Mouse (Mus musculus) liver, embryonic 15.5 days (tissue): ENCODE measurements around the gene Ptgs1. TPM values are rescaled to one million over a fixed set of nuclear protein-coding genes. Genes with fewer than 3 reads are reported as not detected.

Experiments
- ATAC-seq: fragments of 200-750 bp; cut with Nextera tagmentation; 2 replicates; pipeline ENCODE4 v1.8.0; 2017; ENCODE audit warnings: moderate number of reproducible peaks, mild to moderate bottlenecking, moderate library complexity; ENCODE audit not compliant: insufficient read depth
- H3K27ac ChIP-seq: fragments of 300-500 bp; sonication (generic); replicated peaks from 2 replicates; pipeline ENCODE4 v1.5.1; 2015; ENCODE audit warnings: mild to moderate bottlenecking, inconsistent platforms
- H3K27me3 ChIP-seq: fragments of 300-500 bp; sonication (generic); 2 replicates; pipeline ENCODE4 v1.6.1; 2015; ENCODE audit warnings: mild to moderate bottlenecking, inconsistent platforms
- H3K36me3 ChIP-seq: fragments of 300-500 bp; sonication (generic); replicated peaks from 2 replicates; pipeline ENCODE4 v1.6.1; 2015; ENCODE audit warnings: moderate library complexity, mild to moderate bottlenecking, inconsistent platforms
- H3K4me1 ChIP-seq: fragments of 300-500 bp; sonication (generic); replicated peaks from 2 replicates; pipeline ENCODE4 v1.6.1; 2015; ENCODE audit warnings: inconsistent platforms
- H3K4me2 ChIP-seq: fragments of 300-500 bp; sonication (generic); 2 replicates; pipeline ENCODE4 v1.6.1; 2015; ENCODE audit warnings: moderate library complexity, mild to moderate bottlenecking, inconsistent platforms
- H3K4me3 ChIP-seq: fragments of 300-500 bp; sonication (generic); replicated peaks from 2 replicates; pipeline ENCODE4 v1.5.1; 2015; ENCODE audit warnings: mild to moderate bottlenecking, inconsistent platforms
- H3K9ac ChIP-seq: fragments of 300-500 bp; sonication (generic); 2 replicates; pipeline ENCODE4 v1.6.1; 2015; ENCODE audit warnings: moderate library complexity, mild to moderate bottlenecking, inconsistent platforms
- H3K9me3 ChIP-seq: fragments of 300-500 bp; sonication (generic); replicated peaks from 2 replicates; pipeline ENCODE4 v1.6.1; 2016; ENCODE audit warnings: inconsistent platforms
- whole genome bisulfite sequencing: fragments of 180-500 bp; shearing (Covaris S2); methylation state at CpG from one replicate; pipeline ENCODE4 v1.1.7; 2015; ENCODE audit warnings: mixed read lengths; ENCODE audit not compliant: insufficient replicate concordance; 5-methylcytosine and 5-hydroxymethylcytosine counted together
- polyA plus RNA-seq: library from polyadenylated mRNA; unstranded; fragments of >200 nt; fragmentation: Nextera tagmentation; extraction: Ambion mirVana; gene quantifications from 2 replicates; pipeline ENCODE4 v1.2.1, GENCODE M21; 2015

Gene Ptgs1
- polyA plus RNA-seq, 1 experiment from 2014 or later: 20.9 TPM

- no peaks in the 10 kb centered on the region for H3K36me3 ChIP-seq
- 89% methylated on average over 2 of the region's 2 CpGs for WGBS
These were observed 29.4 kb upstream of the Ptgs1 start for GRCm38 (mm10) chr2:36200813-36201212.

GRCm38 (mm10) chr2:36201756-36202610 is 28.2 kb upstream of the Ptgs1 start:
- Histone ChIP-seq H3K27ac (no peak overlapping the region), H3K9ac (no peak overlapping the region), H3K36me3 (no peaks in the 10 kb centered on the region), H3K9me3 (no peaks in the 10 kb centered on the region), H3K4me3 (peak overlapping the region; percentile 53; the same call in 1 of the 2 replicates), H3K4me2 (peak overlapping the region; percentile 81), H3K27me3 (peaks cover 58% of the 10 kb centered on the region), H3K4me1 (peaks cover 79% of the 10 kb centered on the region)
- ATAC-seq: no peak
- WGBS: 25% methylated on average over 18 of the region's 18 CpGs

More at GRCm38 (mm10) chr2:36200813-36201212, 29.4 kb upstream of the Ptgs1 start:
- no peak overlapping the region for H3K4me2 ChIP-seq
- H3K9ac ChIP-seq: no peak overlapping the region
- ATAC-seq: no peak
- no peaks in the 10 kb centered on the region for H3K9me3 ChIP-seq
- H3K27me3 ChIP-seq: peaks cover 58% of the 10 kb centered on the region
- peaks cover 91% of the 10 kb centered on the region for H3K4me1 ChIP-seq
- no peak overlapping the region for H3K4me3 ChIP-seq
- peak overlapping the region; percentile 97 for H3K27ac ChIP-seq

GRCm38 (mm10) chr2:36202611-36202880 is 27.7 kb upstream of the Ptgs1 start:
- Histone ChIP-seq H3K4me3 (peak overlapping the region; percentile 53), H3K9me3 (no peaks in the 10 kb centered on the region), H3K27me3 (peaks cover 60% of the 10 kb centered on the region), H3K9ac (no peak overlapping the region), H3K27ac (no peak overlapping the region), H3K4me2 (peak overlapping the region; percentile 81), H3K36me3 (no peaks in the 10 kb centered on the region), H3K4me1 (peaks cover 74% of the 10 kb centered on the region)
- ATAC-seq: no peak
- 16% methylated on average over 5 of the region's 5 CpGs for WGBS

GRCm38 (mm10) chr2:36203011-36203825 is 27.0 kb upstream of the Ptgs1 start:
- no peak for ATAC-seq
- Histone ChIP-seq H3K27me3 (peaks cover 61% of the 10 kb centered on the region), H3K9me3 (no peaks in the 10 kb centered on the region), H3K4me3 (peak overlapping the region; percentile 53), H3K4me1 (peaks cover 67% of the 10 kb centered on the region), H3K4me2 (peak overlapping the region; percentile 81), H3K9ac (peak overlapping the region; percentile 12; the same call in 1 of the 2 replicates), H3K36me3 (no peaks in the 10 kb centered on the region), H3K27ac (no peak overlapping the region)
- 2% methylated on average over 39 of the region's 39 CpGs for WGBS

GRCm38 (mm10) chr2:36204595-36204994 is 25.6 kb upstream of the Ptgs1 start:
- no peak overlapping the region for H3K9ac ChIP-seq
- H3K36me3 ChIP-seq: no peaks in the 10 kb centered on the region
- H3K4me2 ChIP-seq: no peak overlapping the region
- WGBS: 21% methylated on average over 4 of the region's 4 CpGs
- no peak overlapping the region for H3K27ac ChIP-seq
- H3K27me3 ChIP-seq: peaks cover 70% of the 10 kb centered on the region
- no peaks in the 10 kb centered on the region for H3K9me3 ChIP-seq
- ATAC-seq: peak; percentile 33
- peaks cover 56% of the 10 kb centered on the region for H3K4me1 ChIP-seq
- H3K4me3 ChIP-seq: no peak overlapping the region

GRCm38 (mm10) chr2:36207071-36207470 is 23.2 kb upstream of the Ptgs1 start:
- H3K4me3 ChIP-seq: no peak overlapping the region
- H3K36me3 ChIP-seq: no peaks in the 10 kb centered on the region

GRCm38 (mm10) chr2:36210796-36211195 is 19.4 kb upstream of the Ptgs1 start:
- no peaks in the 10 kb centered on the region for H3K9me3 ChIP-seq
- no peak overlapping the region; the same call in 1 of the 2 replicates for H3K4me3 ChIP-seq
- peaks cover 21% of the 10 kb centered on the region for H3K4me1 ChIP-seq
- no peaks in the 10 kb centered on the region for H3K36me3 ChIP-seq
- WGBS: 6% methylated on average over 31 of the region's 34 CpGs
- no peak overlapping the region for H3K9ac ChIP-seq
- no peak overlapping the region for H3K27ac ChIP-seq
- no peak for ATAC-seq
- peaks cover 56% of the 10 kb centered on the region for H3K27me3 ChIP-seq
- H3K4me2 ChIP-seq: no peak overlapping the region; the same call in 1 of the 2 replicates

More at GRCm38 (mm10) chr2:36207071-36207470, 23.2 kb upstream of the Ptgs1 start:
- ATAC-seq: no peak
- Histone ChIP-seq H3K4me2 (no peak overlapping the region), H3K9ac (no peak overlapping the region), H3K9me3 (no peaks in the 10 kb centered on the region), H3K4me1 (peaks cover 37% of the 10 kb centered on the region), H3K27ac (no peak overlapping the region), H3K27me3 (peaks cover 70% of the 10 kb centered on the region)
- 59% methylated on average over 11 of the region's 11 CpGs for WGBS

GRCm38 (mm10) chr2:36211785-36212184 is 18.4 kb upstream of the Ptgs1 start:
- Histone ChIP-seq H3K4me3 (no peak overlapping the region), H3K4me1 (peaks cover 27% of the 10 kb centered on the region), H3K9ac (no peak overlapping the region), H3K27ac (no peak overlapping the region), H3K36me3 (no peaks in the 10 kb centered on the region), H3K4me2 (no peak overlapping the region), H3K9me3 (no peaks in the 10 kb centered on the region), H3K27me3 (peaks cover 56% of the 10 kb centered on the region)
- no peak for ATAC-seq
- WGBS: 53% methylated on average over 7 of the region's 7 CpGs

GRCm38 (mm10) chr2:36213108-36213507 is 17.1 kb upstream of the Ptgs1 start:
- H3K4me3 ChIP-seq: no peak overlapping the region
- H3K9ac ChIP-seq: no peak overlapping the region
- H3K9me3 ChIP-seq: no peaks in the 10 kb centered on the region
- no peak for ATAC-seq
- H3K27me3 ChIP-seq: peaks cover 53% of the 10 kb centered on the region
- WGBS: 45% methylated on average over 7 of the region's 7 CpGs
- H3K27ac ChIP-seq: no peak overlapping the region
- H3K4me2 ChIP-seq: no peak overlapping the region
- peaks cover 27% of the 10 kb centered on the region for H3K4me1 ChIP-seq
- no peaks in the 10 kb centered on the region for H3K36me3 ChIP-seq

GRCm38 (mm10) chr2:36214023-36214422 is 16.2 kb upstream of the Ptgs1 start:
- Histone ChIP-seq H3K4me3 (no peak overlapping the region), H3K9ac (no peak overlapping the region), H3K27me3 (peaks cover 48% of the 10 kb centered on the region), H3K9me3 (no peaks in the 10 kb centered on the region), H3K27ac (no peak overlapping the region), H3K36me3 (no peaks in the 10 kb centered on the region), H3K4me1 (peaks cover 27% of the 10 kb centered on the region), H3K4me2 (peak overlapping the region; percentile 45)
- peak; percentile 52 for ATAC-seq
- WGBS: 8% methylated on average over 8 of the region's 8 CpGs

GRCm38 (mm10) chr2:36214425-36214824 is 15.8 kb upstream of the Ptgs1 start:
- H3K27me3 ChIP-seq: peaks cover 44% of the 10 kb centered on the region
- H3K9ac ChIP-seq: no peak overlapping the region
- no peaks in the 10 kb centered on the region for H3K36me3 ChIP-seq
- H3K4me3 ChIP-seq: no peak overlapping the region
- peaks cover 27% of the 10 kb centered on the region for H3K4me1 ChIP-seq
- ATAC-seq: no peak
- no peaks in the 10 kb centered on the region for H3K9me3 ChIP-seq
- peak overlapping the region; percentile 45 for H3K4me2 ChIP-seq
- WGBS: 61% methylated on average over 5 of the region's 5 CpGs
- no peak overlapping the region for H3K27ac ChIP-seq
